Mouse (Mus musculus) MEL (cell line): ENCODE measurements at regions not wholly inside any gene's neighbourhood (a gene's known extent, or its start where the extent isn't known, plus 50 kb on each side); places are given as distances from the start of the nearest gene placed in this dataset.

Experiments
- DNase-seq: peaks from one replicate; pipeline ENCODE4 v3.0.0; 2011; ENCODE audit warnings: low read depth, low spot score
- H3K27ac ChIP-seq: 2 replicates; pipeline ENCODE4 v1.5.1; 2012; ENCODE audit warnings: low read depth, mild to moderate bottlenecking, control low read depth, low read length, moderate library complexity; ENCODE audit not compliant: control insufficient read depth
- H3K27me3 ChIP-seq, 2 experiments: fragments of 150-350 bp in 1 of 2; sonication (generic) in 1 of 2; 2 replicates each; pipeline ENCODE4 v1.6.1; 2012; ENCODE audit warnings: low read length in 2 of 2, mild to moderate bottlenecking in 2 of 2, improper control_type of control experiment in 1 of 2, moderate library complexity in 1 of 2; ENCODE audit not compliant: insufficient read depth in 2 of 2, control insufficient read depth in 1 of 2
- H3K36me3 ChIP-seq, 2 experiments: 2 replicates each; pipeline ENCODE4 v1.6.1; 2012 to 2014; ENCODE audit warnings: low read length in 2 of 2, improper control_type of control experiment in 1 of 2, inconsistent platforms in 1 of 2, mild to moderate bottlenecking in 1 of 2; ENCODE audit not compliant: insufficient read depth in 2 of 2, control insufficient read depth in 1 of 2
- H3K4me1 ChIP-seq, 2 experiments: fragments of 150-350 bp in 1 of 2; sonication (generic) in 1 of 2; 2 replicates each; pipeline ENCODE4 v1.6.1; 2012; ENCODE audit warnings: low read length in 2 of 2, improper control_type of control experiment in 1 of 2, mild to moderate bottlenecking in 1 of 2; ENCODE audit not compliant: insufficient read depth in 2 of 2, control insufficient read depth in 1 of 2
- H3K4me3 ChIP-seq, 2 experiments: fragments of 150-350 bp in 1 of 2; sonication (generic) in 1 of 2; 2 replicates each; pipeline ENCODE4 v1.5.1; 2012; ENCODE audit warnings: low read depth in 2 of 2, low read length in 2 of 2, mild to moderate bottlenecking in 2 of 2, moderate library complexity in 2 of 2, control low read depth in 1 of 2, improper control_type of control experiment in 1 of 2; ENCODE audit not compliant: control insufficient read depth in 1 of 2, insufficient read depth in 1 of 2
- H3K79me2 ChIP-seq: 2 replicates; pipeline ENCODE4 v1.6.1; 2012; ENCODE audit warnings: mild to moderate bottlenecking, low read length, moderate library complexity; ENCODE audit not compliant: control insufficient read depth, poor library complexity, insufficient read depth
- H3K9ac ChIP-seq: 2 replicates; pipeline ENCODE4 v1.6.1; 2012; ENCODE audit warnings: low read depth, mild to moderate bottlenecking, control low read depth, low read length, moderate library complexity; ENCODE audit not compliant: control insufficient read depth, poor library complexity, severe bottlenecking
- H3K9me3 ChIP-seq: fragments of 150-350 bp; sonication (generic); replicated peaks from 2 replicates; pipeline ENCODE4 v1.6.1; 2012; ENCODE audit warnings: mild to moderate bottlenecking, low read length, improper control_type of control experiment, moderate library complexity; ENCODE audit not compliant: insufficient read depth
- BHLHE40 ChIP-seq: IDR thresholded peaks from 2 replicates; pipeline ENCODE4 v1.6.1; 2012; ENCODE audit warnings: low read depth, mild to moderate bottlenecking, inconsistent platforms, low read length, improper control_type of control experiment, borderline replicate concordance
- CHD1 ChIP-seq: IDR thresholded peaks from 2 replicates; pipeline ENCODE4 v1.6.1; 2012; ENCODE audit warnings: low read depth, mild to moderate bottlenecking, inconsistent platforms, low read length, improper control_type of control experiment
- CHD2 ChIP-seq: IDR thresholded peaks from 2 replicates; pipeline ENCODE4 v1.6.1; 2011; ENCODE audit warnings: low read length, improper control_type of control experiment
- ELF1 ChIP-seq: IDR thresholded peaks from 2 replicates; pipeline ENCODE4 v1.6.1; 2014; ENCODE audit warnings: low read depth, mild to moderate bottlenecking, inconsistent platforms, low read length, improper control_type of control experiment, moderate library complexity
- EP300 ChIP-seq, 2 experiments: IDR thresholded peaks; 2 replicates each; pipeline ENCODE4 v1.6.1; 2011; ENCODE audit warnings: improper control_type of control experiment in 2 of 2, low read length in 2 of 2, low read depth in 1 of 2, mild to moderate bottlenecking in 1 of 2
- ETS1 ChIP-seq: IDR thresholded peaks from 2 replicates; pipeline ENCODE4 v1.6.1; 2012; ENCODE audit warnings: low read depth, mild to moderate bottlenecking, inconsistent platforms, low read length, improper control_type of control experiment, moderate library complexity
- GATA1 ChIP-seq: IDR thresholded peaks from 2 replicates; pipeline ENCODE4 v1.6.1; 2011; ENCODE audit warnings: low read depth, low read length, improper control_type of control experiment
- HCFC1 ChIP-seq: IDR thresholded peaks from 2 replicates; pipeline ENCODE4 v1.6.1; 2012; ENCODE audit warnings: low read depth, mild to moderate bottlenecking, inconsistent platforms, low read length, improper control_type of control experiment, moderate library complexity
- JUND ChIP-seq: IDR thresholded peaks from 2 replicates; pipeline ENCODE4 v1.6.1; 2011; ENCODE audit warnings: low read depth, mild to moderate bottlenecking, improper control_type of control experiment, low read length
- MAFK ChIP-seq: IDR thresholded peaks from 2 replicates; pipeline ENCODE4 v1.6.1; 2011; ENCODE audit warnings: low read depth, mild to moderate bottlenecking, low read length, improper control_type of control experiment, borderline replicate concordance
- MEF2A ChIP-seq: IDR thresholded peaks from 2 replicates; pipeline ENCODE4 v1.6.1; 2014; ENCODE audit warnings: low read depth, mild to moderate bottlenecking, inconsistent platforms, low read length, improper control_type of control experiment; ENCODE audit not compliant: poor library complexity, insufficient replicate concordance, severe bottlenecking; ENCODE audit errors: extremely low read depth
- SMC3 ChIP-seq: IDR thresholded peaks from 2 replicates; pipeline ENCODE4 v1.6.1; 2011; ENCODE audit warnings: low read depth, low read length, improper control_type of control experiment
- TBP ChIP-seq: IDR thresholded peaks from 2 replicates; pipeline ENCODE4 v1.8.0; 2011; ENCODE audit warnings: low read depth, low read length, improper control_type of control experiment
- TCF12 ChIP-seq: IDR thresholded peaks from 2 replicates; pipeline ENCODE4 v1.6.1; 2014; ENCODE audit warnings: low read depth, mild to moderate bottlenecking, inconsistent platforms, low read length, improper control_type of control experiment, moderate library complexity
- UBTF ChIP-seq: IDR thresholded peaks from 2 replicates; pipeline ENCODE4 v1.6.1; 2012; ENCODE audit warnings: low read depth, mild to moderate bottlenecking, inconsistent platforms, low read length, improper control_type of control experiment, moderate library complexity, borderline replicate concordance; ENCODE audit not compliant: insufficient read depth
- USF2 ChIP-seq, 2 experiments: IDR thresholded peaks; 2 replicates each; pipeline ENCODE4 v1.6.1; 2011 to 2012; ENCODE audit warnings: improper control_type of control experiment in 2 of 2, low read length in 2 of 2, borderline replicate concordance in 1 of 2, inconsistent platforms in 1 of 2, low read depth in 1 of 2, mild to moderate bottlenecking in 1 of 2; ENCODE audit not compliant: insufficient read depth in 1 of 2
- ZKSCAN1 ChIP-seq: IDR thresholded peaks from 2 replicates; pipeline ENCODE4 v1.6.1; 2012; ENCODE audit warnings: low read depth, mild to moderate bottlenecking, inconsistent platforms, low read length, improper control_type of control experiment, moderate library complexity
- ZMIZ1 ChIP-seq: IDR thresholded peaks from 2 replicates; pipeline ENCODE4 v1.6.1; 2012; ENCODE audit warnings: low read depth, mild to moderate bottlenecking, inconsistent platforms, low read length, improper control_type of control experiment, moderate library complexity

- Histone ChIP-seq H3K36me3 (no peaks in the 10 kb centered on the region), H3K79me2 (no peaks in the 10 kb centered on the region)
- TF ChIP-seq USF2 (IDR thresholded peaks at IDR 0.05; ENCODE audit: borderline replicate concordance in 1 of 2, insufficient read depth in 1 of 2, low read depth in 1 of 2, low read length in 2 of 2) (no peak), ZKSCAN1 (no peak), TCF12 (no peak), JUND (no peak), ZMIZ1 (no peak), MAFK (no peak), HCFC1 (no peak), GATA1 (no peak), TBP (no peak), EP300 (IDR thresholded peaks at IDR 0.05; ENCODE audit: low read depth in 1 of 2, low read length in 2 of 2) (no peak), ETS1 (no peak), ELF1 (no peak)
- TF ChIP-seq, all 39 proteins: peak for 0
Measured at GRCm38 (mm10) chr14:108828668-108829067, 85.3 kb downstream of the Slitrk1 start.

GRCm38 (mm10) chr14:108821539-108821938 lies 92.4 kb downstream of the Slitrk1 start:
- Histone ChIP-seq H3K4me1 (no peaks in the 10 kb centered on the region), H3K79me2 (no peaks in the 10 kb centered on the region), H3K9me3 (no peaks in the 10 kb centered on the region), H3K27ac (no peak overlapping the region), H3K27me3 (no peaks in the 10 kb centered on the region), H3K9ac (no peak overlapping the region), H3K4me3 (no peak overlapping the region), H3K36me3 (peaks cover 0 to 2% of the 10 kb centered on the region in 2 experiments; a peak in 1 of 4 replicates)
- TF ChIP-seq CHD1 (no peak), MEF2A (no peak), BHLHE40 (no peak), SMC3 (no peak), UBTF (no peak), EP300 (IDR thresholded peaks at IDR 0.05; ENCODE audit: low read depth in 1 of 2, low read length in 2 of 2) (no peak), CHD2 (no peak)
- DNase-seq, result no peak

More at GRCm38 (mm10) chr14:108828668-108829067, 85.3 kb downstream of the Slitrk1 start:
- Histone ChIP-seq H3K27ac (no peak overlapping the region), H3K4me1 (no peaks in the 10 kb centered on the region), H3K4me3 (no peak overlapping the region), H3K9ac (no peak overlapping the region), H3K27me3 (no peaks in the 10 kb centered on the region), H3K9me3 (no peaks in the 10 kb centered on the region)
- DNase-seq, result no peak
